Mouse (Mus musculus): ENCODE results near the gene Kcnc1.

DNA sequence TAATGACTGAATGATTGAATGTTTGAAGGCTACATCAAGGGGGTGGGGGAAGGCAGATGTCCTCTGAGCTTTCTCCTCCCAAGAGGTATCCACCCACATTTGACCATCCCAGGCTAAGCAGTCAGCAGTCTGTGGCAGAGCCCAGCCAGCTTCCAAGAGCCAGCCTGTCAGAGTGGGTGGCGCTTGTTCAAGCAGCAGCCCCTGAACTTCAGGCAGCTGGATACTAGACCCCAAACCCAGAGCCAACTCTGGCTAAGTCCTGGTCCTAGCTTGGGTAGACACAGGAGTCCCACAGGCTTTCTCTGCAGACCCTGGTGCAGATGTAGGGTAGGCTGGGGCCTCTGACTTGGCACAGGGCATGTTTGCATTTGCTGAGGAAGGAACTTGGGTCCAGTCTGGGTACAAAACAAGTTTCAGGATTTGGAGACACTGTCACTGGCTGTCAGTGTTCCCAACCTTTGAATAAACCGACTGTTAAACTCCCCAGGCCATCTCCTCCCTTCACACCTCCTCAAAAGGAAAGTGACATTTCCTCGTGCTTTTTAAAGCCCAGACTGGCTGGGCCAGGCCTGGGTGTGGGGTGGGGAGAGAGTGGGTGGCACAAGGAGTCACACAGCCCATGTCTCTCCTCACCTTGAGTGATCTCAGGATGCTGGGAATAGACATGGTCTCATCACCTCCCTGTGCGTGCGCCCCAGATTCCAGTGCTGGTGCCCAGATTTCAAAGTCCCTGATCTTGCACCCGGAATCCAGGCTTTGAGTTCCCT is 17.8 kb downstream of the Kcnc1 start:
- no peak for TF ChIP-seq CTCF (IDR thresholded peaks at IDR 0.05; ENCODE audit: borderline replicate concordance, insufficient read depth, low read length)
- TF ChIP-seq POLR2A (IDR thresholded peaks at IDR 0.05; ENCODE audit: low read depth, low read length), result no peak
